Mouse (Mus musculus): ENCODE data around the gene Tspan3. TPM values are rescaled to one million over a fixed set of nuclear protein-coding genes. Genes with fewer than 3 reads are reported as not detected.

Gene Tspan3
- polyA plus RNA-seq, 1 experiment from 2014 or later = 553 TPM

DNA sequence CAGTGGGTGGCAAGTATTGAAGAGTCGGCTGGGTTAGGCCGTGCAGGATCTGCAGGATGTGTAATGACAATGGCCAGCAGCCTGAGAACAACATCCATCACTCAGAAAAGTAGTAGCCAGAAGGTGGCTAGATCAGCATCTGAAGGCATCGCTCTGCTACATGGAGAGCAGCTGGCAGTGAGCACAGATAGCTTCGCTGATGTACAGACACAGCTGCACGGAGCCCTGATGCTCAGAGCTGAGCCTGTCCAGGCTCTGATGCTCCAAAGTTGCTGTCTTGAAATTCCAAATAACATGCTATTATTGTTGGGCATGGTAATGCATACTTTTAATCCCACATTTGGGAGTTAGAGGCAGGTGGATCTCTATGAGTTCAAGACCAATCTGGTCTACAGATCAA lies 78.8 kb downstream of the Tspan3 start:
- Histone ChIP-seq H3K27ac (ENCODE audit: low read length) (no peak overlapping the region), H3K9me3 (ENCODE audit: control insufficient read depth, low read length) (no peaks in the 10 kb centered on the region), H3K4me1 (replicated peaks; ENCODE audit: control insufficient read depth, insufficient read depth, low read length) (peaks cover 8% of the 10 kb centered on the region), H3K4me3 (replicated peaks; ENCODE audit: low read length) (no peak overlapping the region), H3K27me3 (replicated peaks; ENCODE audit: control insufficient read depth, insufficient read depth, low read length) (no peaks in the 10 kb centered on the region), H3K36me3 (ENCODE audit: control insufficient read depth, insufficient read depth) (no peaks in the 10 kb centered on the region), H3K9ac (replicated peaks; ENCODE audit: low read depth, low read length) (no peak overlapping the region), H3K4me2 (ENCODE audit: low read length) (no peak overlapping the region)
- no peak for ATAC-seq
- WGBS = 93% methylated on average over 5 of the region's 5 CpGs

Other genes starting within 250 kb of the Tspan3 start
- 36.5 and 39.8 TPM in 2 replicates for gene Scaper, start 227.4 kb downstream of the Tspan3 start, polyA plus RNA-seq (2015; fragmentation: Nextera tagmentation; extraction: Ambion mirVana)
- not detected in 2 replicates for gene 4930563M21Rik, start 154.9 kb downstream of the Tspan3 start, polyA plus RNA-seq (2015; fragmentation: Nextera tagmentation; extraction: Ambion mirVana)
- 268 and 301 TPM in 2 replicates for gene Rcn2, start 123.6 kb downstream of the Tspan3 start, polyA plus RNA-seq (2015; fragmentation: Nextera tagmentation; extraction: Ambion mirVana)
- gene Pstpip1, start 75.5 kb downstream of the Tspan3 start, polyA plus RNA-seq (2015; fragmentation: Nextera tagmentation; extraction: Ambion mirVana) = 0.29 and 0.70 TPM in 2 replicates